Mouse (Mus musculus) embryonic stem cell, embryonic (primary cell): ENCODE results near the gene Pex13.

Source experiments
- CTCF ChIA-PET, 4 experiments: fragments of 300-600 bp in 2 of 4; fragments of 350-600 bp in 2 of 4; sonication (Branson Sonifier 250); formaldehyde crosslinking; loops; one replicate each; lab custom pipeline; 2022; ENCODE audit warnings: inconsistent platforms in 2 of 4; lab: Charles Lee
- POLR2A ChIA-PET, 4 experiments: fragments of 300-600 bp in 2 of 4; fragments of 350-600 bp in 2 of 4; sonication (Branson Sonifier 250); formaldehyde crosslinking; loops; one replicate each; lab custom pipeline; 2022; ENCODE audit warnings: antibody characterized with exemption in 4 of 4, inconsistent platforms in 1 of 4; lab: Charles Lee

Pex13 gene

DNA sequence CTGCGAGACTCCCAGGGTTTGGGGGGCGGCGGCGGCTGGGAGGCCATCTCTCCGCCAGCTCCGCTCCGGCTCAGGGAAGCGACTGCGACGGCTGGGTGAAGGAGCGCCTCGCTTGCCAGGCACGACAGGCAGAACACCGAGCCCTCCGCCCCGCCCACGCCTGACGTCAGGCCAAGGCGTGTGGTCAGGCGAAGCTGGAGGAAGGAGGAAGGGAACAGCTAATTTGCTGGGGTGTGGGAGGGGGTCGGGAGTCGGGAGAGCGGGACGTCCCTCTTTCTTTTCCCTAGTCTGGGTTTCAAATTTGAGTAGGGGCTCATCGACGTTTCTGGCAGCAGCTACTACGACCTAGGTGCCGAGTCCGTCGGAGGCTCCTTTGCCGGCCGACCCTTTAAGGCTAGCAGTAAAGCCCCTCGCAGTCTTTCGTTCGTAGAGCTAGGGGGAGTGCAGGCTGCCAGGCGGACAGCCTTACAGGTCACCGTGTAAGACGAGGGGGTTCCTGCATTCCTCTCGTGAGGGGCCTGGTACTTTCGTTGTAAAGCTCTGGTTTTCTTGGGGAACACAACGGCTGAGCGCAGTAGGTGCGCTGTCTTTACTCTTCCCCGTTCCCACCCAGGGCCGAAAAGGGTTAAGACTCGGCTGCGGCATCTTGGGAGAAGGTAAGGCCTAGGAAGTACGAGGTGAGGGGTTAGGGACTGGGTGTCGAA lies at the start of gene Pex13:
Pex13 (minus strand) TSS at position 162 of the 704 bp plus-strand sequence.
- ChIA-PET POLR2A (interaction anchor here (0.6 to 5.9 kb wide), 94 partner anchors 11 to 1035 kb away, joined by 3 to 119 read pairs (median 4); partner anchors contain the start of genes 0610010F05Rik (in 3 of the 4), Ahsa2 (in 3 of the 4), Rel (in 3 of the 4) and Cct4 (in 2 of the 4)), CTCF (interaction anchor here in 2 of 4 experiments (1.0 to 1.1 kb wide), 3 partner anchors 13 to 136 kb away, joined by 3 read pairs; no protein-coding TSS in a partner anchor)

DNA sequence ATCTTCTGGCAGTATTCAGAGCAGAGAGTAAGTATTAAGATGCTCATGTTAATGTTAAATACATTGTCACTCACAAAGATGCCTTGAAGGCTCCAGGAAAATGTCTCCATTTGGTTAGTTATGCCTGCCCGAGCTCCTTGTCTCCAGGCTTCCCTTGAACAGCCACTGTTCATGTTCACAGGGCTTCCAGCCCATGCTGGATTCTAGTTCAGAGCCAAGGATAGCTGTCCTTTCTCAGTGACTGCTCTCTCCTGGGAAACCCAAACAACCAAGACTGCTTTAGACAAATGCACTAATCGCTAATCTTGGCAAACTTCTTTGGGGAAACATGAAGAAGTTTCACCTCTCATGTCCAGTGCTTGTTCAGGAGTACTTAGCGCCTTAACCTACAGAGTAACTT lies 46.5 kb upstream of the Pex13 start:
- ChIA-PET POLR2A (interaction anchor here in 2 of 4 experiments (0.6 to 1.7 kb wide), 5 partner anchors 9 to 59 kb away, joined by 3 to 6 read pairs (median 4); partner anchors contain the start of genes Pex13 (in 1 of the 2) and Pus10 (in 1 of the 2)), CTCF (no interaction called here)

DNA sequence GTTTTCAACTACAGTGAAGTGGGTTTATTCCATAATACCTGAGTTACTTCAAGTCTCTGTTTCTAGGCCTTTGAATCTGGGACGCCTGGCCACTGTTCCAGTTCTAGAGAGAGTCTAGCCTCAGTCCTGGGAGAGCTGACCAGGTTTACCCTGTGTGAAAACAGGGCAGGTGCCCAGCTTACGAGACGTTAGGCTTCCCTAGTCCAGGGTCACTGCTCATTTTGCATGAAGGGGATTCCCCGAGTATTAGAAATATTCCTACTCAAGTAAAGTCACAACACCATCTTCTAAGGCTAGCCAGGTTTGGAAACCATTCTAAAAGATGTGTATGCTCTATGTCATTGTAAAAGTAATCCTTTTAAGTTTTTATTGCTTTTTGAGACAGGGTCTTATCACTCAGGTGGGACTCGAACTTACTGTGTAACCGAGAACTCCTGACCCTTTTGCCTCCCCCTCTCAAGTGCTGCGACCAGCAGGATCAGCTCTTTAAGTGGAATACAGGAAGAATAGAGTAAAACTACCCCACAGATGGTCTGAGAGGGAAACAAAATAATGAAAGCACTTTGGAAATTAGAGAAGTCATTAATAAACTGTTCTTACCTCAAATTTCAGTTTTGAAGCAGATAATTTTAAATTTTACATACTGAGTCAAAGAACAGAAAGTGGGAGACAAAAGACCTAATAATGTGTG lies 39.0 kb upstream of the Pex13 start:
- POLR2A ChIA-PET, result interaction anchor here in 1 of 4 experiments (1.2 to 1.3 kb wide), 2 partner anchors 16 to 20 kb away, joined by 3 to 4 read pairs; no protein-coding TSS in a partner anchor

DNA sequence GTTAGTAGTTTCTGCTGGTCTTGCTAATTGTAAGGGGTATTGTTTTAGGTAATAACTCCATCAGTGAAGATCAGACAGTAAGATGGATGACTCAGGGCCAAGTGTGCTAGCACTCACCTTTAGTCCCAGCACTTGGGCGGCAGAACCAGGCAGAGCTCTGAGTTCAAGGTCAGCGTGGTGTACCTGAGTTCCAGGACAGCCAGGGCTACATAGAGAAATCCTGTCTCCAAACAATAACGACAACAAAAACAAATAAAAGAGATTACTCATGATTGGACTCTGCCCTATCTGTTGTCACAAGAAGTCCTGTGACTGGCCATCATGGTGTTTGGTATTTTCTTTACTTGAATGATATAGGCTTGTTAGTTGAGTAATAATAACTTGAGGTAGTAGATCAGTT lies 36.1 kb upstream of the Pex13 start:
- CTCF ChIA-PET, result no interaction called here

More for the DNA sequence above, 39.0 kb upstream of the Pex13 start:
- CTCF ChIA-PET, result no interaction called here

DNA sequence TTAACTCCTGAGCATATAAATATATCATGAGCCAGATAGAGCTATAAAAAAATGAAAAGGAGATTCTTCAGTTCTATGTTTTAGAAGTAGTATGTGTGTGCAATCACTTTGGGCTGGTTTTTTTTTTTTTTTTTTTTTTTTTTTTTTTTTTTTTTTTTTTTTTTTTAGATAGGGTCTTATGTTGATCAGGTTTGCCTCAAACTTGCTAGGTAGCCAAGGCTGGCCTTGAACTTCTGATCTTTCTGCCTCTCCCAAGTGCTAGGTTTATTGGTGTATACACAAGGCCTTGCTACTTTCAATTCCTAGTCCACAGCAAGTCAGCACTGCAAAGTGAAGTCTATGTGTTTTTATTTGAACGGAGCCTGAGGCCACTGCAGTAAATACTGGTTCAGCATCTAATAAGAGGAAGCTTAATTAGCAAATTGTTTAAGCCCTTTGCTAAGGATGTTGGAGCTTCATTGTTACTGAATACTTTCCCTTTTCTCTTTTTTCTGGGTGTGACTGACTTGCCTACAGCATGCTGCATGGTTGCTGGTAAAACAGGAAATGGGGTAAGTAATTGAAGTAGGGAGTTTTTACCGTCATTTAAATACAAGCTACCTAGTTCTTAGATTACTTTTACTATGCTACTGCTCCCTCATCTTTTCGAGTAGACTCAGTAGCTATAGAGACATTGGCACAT lies 33.8 kb upstream of the Pex13 start:
- POLR2A ChIA-PET, result interaction anchor here in 3 of 4 experiments (0.6 to 3.0 kb wide), 14 partner anchors 8 to 799 kb away, joined by 3 to 15 read pairs (median 4); partner anchors contain the start of genes Pex13 (in 2 of the 3) and Pus10 (in 2 of the 3)
- CTCF ChIA-PET, result interaction anchor here in 3 of 4 experiments (0.6 to 0.7 kb wide), 3 partner anchors 21 to 103 kb away, joined by 3 to 4 read pairs (median 4); no protein-coding TSS in a partner anchor

More for the DNA sequence above, 36.1 kb upstream of the Pex13 start:
- POLR2A ChIA-PET, result no interaction called here

DNA sequence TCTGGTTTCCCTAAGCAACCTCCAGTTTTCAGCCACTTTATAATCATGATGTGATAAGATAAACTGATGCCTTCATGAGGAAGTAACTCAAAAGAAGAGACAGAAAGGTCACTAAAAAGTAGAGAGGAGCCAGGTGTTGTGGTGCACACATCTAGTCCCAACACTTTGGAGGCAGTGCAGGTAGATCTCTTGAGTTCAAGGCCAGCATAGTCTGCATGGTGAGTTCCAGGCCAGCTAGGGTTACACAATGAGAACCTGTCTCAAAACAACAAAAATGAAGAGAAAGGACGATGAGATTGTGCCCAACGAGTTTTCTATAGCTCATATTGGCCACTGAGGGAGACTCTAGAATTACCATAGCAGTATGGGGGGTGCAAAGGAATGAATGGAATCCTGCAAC lies 32.8 kb upstream of the Pex13 start:
- CTCF ChIA-PET, result no interaction called here
- POLR2A ChIA-PET, result interaction anchor here in 2 of 4 experiments (0.6 to 3.0 kb wide), 7 partner anchors 9 to 200 kb away, joined by 3 to 15 read pairs (median 3); partner anchors contain the start of genes Pex13 (in 1 of the 2) and Pus10 (in 1 of the 2)

DNA sequence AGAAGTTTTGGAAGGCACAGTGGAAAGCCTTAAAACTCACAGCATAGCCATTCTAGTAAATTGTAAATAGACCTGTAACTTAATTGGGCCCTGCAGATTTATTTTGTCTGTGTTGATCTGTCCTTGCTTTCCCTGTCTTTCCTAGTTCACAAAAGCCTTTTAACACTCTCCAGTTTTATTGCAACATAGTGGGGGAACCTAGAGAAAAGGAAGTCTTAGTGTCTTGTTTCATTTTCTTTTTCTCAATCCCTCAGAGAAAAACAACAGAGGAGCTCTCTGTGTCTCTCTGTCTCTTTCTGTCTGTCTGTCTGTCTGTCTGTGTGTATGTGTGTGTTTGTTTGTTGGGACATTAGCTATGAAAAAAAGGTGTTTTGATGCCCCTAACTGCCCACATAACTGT lies 30.1 kb upstream of the Pex13 start:
- CTCF ChIA-PET, result no interaction called here
- POLR2A ChIA-PET, result interaction anchor here in 2 of 4 experiments (0.7 to 3.2 kb wide), 3 partner anchors 13 to 84 kb away, joined by 3 to 8 read pairs (median 3); partner anchors contain the start of genes Pex13 (in 1 of the 2) and Pus10 (in 1 of the 2)

DNA sequence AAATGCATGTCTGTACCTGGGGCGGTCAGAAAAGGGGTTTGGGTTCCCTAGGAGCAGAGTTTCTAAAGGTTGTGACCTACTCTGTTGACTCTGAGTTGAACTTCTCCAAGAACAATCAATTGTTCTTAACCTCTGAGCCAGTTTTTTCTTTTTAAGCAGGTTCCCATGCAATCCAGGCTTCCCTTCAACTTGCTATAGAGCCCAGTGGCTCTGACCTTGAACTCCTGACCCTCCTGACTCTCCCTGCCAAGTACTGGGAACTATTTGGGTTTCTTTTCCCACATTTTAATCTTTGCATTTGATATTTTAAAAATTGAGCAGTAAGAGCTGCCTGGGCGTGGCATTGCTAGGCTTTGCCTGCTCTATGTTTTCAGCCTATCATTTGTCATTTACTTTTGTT lies 27.5 kb upstream of the Pex13 start:
- POLR2A ChIA-PET, result no interaction called here
- CTCF ChIA-PET, result no interaction called here

DNA sequence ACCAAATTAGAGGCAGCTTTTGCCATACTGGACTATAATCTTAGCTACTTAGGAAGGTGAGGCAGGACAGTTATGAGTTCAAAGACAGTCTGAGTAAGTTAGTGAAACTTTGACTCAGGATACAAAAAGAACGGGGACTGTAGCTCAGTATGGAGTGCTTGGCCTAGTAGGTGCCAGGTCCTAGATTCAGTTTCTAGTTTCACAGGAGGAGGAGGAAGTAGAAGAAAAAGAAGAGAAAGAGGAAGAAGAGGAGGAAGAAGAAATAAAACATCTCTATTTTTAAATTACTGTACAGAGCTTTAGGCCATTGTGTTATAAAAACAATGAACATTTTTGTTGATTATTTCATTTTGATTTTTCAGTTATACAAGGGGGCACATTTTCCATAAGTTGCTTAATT lies 22.3 kb upstream of the Pex13 start:
- POLR2A ChIA-PET, result interaction anchor here in 3 of 4 experiments (0.5 to 2.5 kb wide), 4 partner anchors 22 to 55 kb away, joined by 3 to 7 read pairs (median 4); partner anchors contain the start of genes Pex13 (in 2 of the 3), Pus10 (in 2 of the 3) and 0610010F05Rik (in 1 of the 3)
- CTCF ChIA-PET, result interaction anchor here in 1 of 4 experiments (0.8 kb wide), 1 partner anchor 9 kb away, joined by 3 read pairs; no protein-coding TSS in a partner anchor

DNA sequence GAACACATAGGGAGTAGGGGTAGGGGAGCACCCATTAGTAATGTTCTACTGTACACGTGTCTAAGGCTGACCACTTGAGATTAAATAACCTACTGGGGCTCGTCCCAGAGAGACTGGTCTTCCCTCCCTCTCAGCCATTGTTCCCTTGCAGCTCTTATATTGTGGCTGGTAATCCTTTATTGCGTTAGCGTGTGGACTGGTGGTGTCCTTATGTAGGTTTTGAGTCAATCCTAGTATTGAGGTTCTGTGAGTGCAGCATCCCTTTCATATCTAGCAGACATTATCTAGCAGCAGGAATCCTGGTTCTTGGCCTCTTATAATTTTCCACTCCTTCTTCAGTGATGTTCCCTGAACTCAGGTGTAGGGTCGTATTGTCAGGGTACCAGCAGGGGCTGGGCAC lies 20.9 kb upstream of the Pex13 start:
- ChIA-PET CTCF (no interaction called here), POLR2A (interaction anchor here in 2 of 4 experiments (1.1 to 2.5 kb wide), 2 partner anchors 21 kb away, joined by 6 to 7 read pairs; partner anchors contain the start of genes Pex13 (in 2 of the 2) and Pus10 (in 2 of the 2))

DNA sequence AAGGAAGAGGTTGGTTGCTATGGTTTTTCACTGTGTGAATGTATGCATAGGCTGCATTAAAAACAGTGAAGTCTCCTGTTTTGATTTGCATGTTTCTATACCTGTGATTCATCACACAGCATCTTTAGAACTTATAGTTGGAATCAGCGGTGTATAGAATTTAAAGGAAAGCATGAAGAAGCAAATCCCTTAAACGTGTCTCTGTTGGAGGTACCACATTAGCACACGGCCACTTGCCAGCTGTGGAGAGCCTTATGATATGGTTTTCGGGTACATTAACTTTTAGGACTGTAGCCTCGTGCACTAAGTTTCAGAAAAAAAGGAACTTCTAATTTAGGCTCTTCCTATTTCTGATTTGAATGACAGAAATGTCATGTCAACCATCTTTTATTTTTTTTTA lies 16.8 kb upstream of the Pex13 start:
- ChIA-PET POLR2A (interaction anchor here in 1 of 4 experiments (1.1 to 1.7 kb wide), 2 partner anchors 15 to 16 kb away, joined by 3 to 7 read pairs; partner anchors contain the start of genes Pex13 and Pus10), CTCF (no interaction called here)

DNA sequence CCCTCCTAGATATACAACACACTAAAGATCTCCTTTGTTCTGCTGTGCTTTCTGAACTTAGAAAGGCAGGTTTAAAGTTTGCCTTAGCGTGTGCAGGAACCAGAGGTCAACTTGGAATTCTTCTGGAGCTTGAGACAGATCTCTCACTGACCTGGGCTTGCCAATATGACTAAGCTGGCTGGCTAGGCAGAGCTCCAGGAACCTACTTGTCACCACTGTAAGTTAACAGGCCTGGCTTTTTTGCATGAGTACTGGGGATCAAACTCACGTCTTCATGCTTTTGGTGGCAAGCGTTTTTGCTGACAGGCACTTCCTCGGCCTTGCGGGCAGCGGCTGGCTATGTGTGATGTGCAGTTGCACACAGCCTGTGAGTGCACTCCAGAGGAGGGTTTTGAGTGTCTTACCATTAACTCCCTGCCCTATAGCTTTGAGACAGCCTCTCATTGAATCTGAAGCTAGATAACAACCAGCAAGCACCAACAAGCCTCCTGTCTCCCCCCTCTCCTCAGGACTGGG lies 14.7 kb upstream of the Pex13 start:
- POLR2A ChIA-PET, result interaction anchor here in 3 of 4 experiments (0.6 to 6.1 kb wide), 8 partner anchors 9 to 175 kb away, joined by 3 to 44 read pairs (median 3); partner anchors contain the start of genes Pex13 (in 3 of the 3) and Pus10 (in 3 of the 3)
- CTCF ChIA-PET, result interaction anchor here in 1 of 4 experiments (1.5 kb wide), 1 partner anchor 274 kb away, joined by 7 read pairs; no protein-coding TSS in a partner anchor

DNA sequence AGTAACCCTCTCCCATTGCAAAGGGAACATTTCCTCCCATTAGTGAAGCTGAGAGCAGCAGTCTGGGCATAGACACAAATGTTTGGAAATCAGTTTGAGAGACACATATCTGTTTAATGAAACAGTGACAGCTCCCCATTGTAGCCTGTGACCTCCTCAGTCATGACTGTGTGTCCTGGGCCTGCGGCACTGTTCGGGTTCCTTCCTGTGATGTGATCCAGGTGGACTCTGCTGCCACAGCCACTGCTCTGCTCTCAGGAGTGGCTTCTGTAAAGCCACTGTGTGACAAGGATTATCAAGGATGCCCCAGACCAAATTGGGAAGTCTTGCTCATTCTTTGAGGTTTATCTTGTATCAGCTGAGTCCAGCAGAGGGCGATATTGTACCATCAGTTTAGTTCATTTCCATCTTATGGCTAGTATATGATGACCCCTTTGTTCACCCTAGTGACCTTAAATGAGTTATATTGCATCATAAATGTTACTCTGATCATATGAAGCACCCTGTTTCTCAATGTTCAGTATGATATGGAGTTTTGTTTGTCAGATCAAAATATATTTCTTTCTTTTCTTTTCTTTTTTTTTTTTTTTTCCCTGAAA lies 13.4 kb upstream of the Pex13 start:
- ChIA-PET POLR2A (interaction anchor here in 3 of 4 experiments (0.7 to 6.1 kb wide), 8 partner anchors 10 to 876 kb away, joined by 3 to 44 read pairs (median 4); partner anchors contain the start of genes Pex13 (in 2 of the 3) and Pus10 (in 2 of the 3)), CTCF (interaction anchor here (0.5 to 1.5 kb wide), 12 partner anchors 9 to 535 kb away, joined by 3 to 16 read pairs (median 3); partner anchors contain the start of genes Pex13 (in 2 of the 4) and Pus10 (in 2 of the 4))

DNA sequence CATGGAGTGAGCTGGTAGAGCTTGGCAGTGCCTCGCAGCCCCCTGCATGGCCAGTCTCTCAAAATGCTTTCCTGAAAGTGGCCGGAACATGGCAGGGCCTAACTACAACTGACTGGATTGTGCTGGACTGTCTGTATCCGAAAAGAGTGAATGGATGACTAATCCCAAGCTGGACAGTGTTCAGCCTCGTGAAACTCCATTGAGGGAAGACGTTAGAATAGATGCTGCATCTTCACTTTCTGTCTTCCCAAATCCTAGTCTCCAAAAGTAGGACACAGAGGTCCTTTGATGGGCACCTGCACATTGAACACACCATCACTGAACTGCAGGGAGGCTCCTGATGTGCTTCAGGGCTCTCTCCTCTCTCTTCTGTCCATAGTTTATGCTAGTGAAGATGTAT lies 10.3 kb upstream of the Pex13 start:
- ChIA-PET POLR2A (interaction anchor here in 2 of 4 experiments (5.6 to 6.1 kb wide), 2 partner anchors 10 kb away, joined by 36 to 44 read pairs; partner anchors contain the start of genes Pex13 (in 2 of the 2) and Pus10 (in 2 of the 2)), CTCF (no interaction called here)

DNA sequence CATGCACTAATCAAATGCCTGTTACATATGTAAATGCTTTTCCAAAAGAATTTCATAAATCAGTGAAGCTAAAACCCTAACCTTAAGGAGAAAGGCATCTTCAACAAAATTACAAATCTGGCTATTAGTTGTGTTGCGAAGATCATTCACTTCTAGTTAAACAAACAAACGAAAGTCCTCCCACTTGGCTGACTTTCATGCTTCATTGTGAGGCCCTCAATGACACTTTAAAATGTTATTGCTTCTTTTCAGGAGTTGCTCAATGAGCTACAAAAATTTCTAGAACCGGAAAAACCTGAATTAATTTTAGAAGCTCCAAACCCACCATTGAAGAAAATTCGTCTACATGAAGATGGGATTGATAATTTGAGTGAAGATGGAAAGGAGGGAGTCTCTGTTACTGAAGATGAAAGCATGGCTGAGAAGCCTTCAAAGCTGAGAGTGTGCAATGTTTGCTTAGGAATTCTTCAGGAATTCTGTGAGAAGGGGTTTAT lies 6.5 kb upstream of the Pex13 start:
- POLR2A ChIA-PET, result interaction anchor here in 1 of 4 experiments (0.8 to 1.2 kb wide), 3 partner anchors 8 to 13 kb away, joined by 3 read pairs; no protein-coding TSS in a partner anchor

DNA sequence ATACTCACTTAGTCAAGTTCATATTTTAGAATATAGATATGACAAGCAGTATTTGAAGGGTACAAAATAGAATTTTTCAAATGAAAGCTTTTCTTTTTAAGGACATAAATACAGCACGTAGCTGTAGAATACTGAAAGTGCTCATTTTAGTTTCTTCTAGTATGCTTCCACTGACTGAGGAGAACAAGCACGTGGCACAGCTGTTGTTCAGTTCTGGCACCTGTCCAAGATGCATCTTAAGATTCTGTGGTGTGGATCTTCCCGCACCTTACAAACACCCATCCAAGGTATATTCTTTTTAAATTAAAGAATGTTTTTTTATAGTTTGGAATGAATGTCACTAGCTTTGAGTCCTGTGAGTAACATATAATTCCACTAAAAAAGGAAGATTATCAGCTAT lies 1.4 kb upstream of the Pex13 start:
- POLR2A ChIA-PET, result interaction anchor here in 2 of 4 experiments (0.8 to 5.9 kb wide), 18 partner anchors 11 to 572 kb away, joined by 4 to 119 read pairs (median 10); partner anchors contain the start of gene 0610010F05Rik (in 2 of the 2)
- CTCF ChIA-PET, result no interaction called here

More for the DNA sequence above, 6.5 kb upstream of the Pex13 start:
- CTCF ChIA-PET, result no interaction called here
